Mouse (Mus musculus): Measurements from ENCODE around the gene Fgfr2.

DNA sequence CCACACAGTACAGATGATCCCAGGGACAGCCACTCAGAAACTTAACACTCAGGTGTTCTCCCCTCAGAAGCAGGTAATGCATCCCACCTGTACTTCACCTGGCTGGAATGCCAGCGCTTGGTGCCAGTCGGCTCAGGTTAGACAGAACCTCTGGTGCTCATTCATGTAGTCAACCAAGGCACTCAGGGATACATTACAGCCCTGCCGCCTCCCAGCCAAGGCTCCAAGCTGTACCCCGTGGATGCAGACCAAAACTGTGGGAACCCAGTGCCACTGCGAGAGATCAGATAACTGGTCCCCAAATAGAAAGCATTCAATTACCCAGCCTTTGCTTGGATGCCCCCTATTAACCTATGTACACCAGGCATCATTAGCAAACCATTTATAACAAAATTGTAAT lies 846.9 kb downstream of the Fgfr2 start:
- TF ChIP-seq CTCF (IDR thresholded peaks at IDR 0.05; ENCODE audit: control insufficient read depth, insufficient read depth, insufficient read length) (no peak), MAX (IDR thresholded peaks at IDR 0.05) (no peak), CEBPB (IDR thresholded peaks at IDR 0.05; ENCODE audit: low read depth) (no peak), USF1 (IDR thresholded peaks at IDR 0.05; ENCODE audit: low read depth) (no peak)
